Mouse (Mus musculus): Measurements from ENCODE around the gene Lhfpl5. TPM values are rescaled to one million over a fixed set of nuclear protein-coding genes. Genes with fewer than 3 reads are reported as not detected.

Lhfpl5 gene
- polyA plus RNA-seq, 1 experiment: 0.06 TPM

- TF ChIP-seq CEBPB (IDR thresholded peaks at IDR 0.05; ENCODE audit: low read depth) (no peak), MAX (IDR thresholded peaks at IDR 0.05) (no peak), CTCF (IDR thresholded peaks at IDR 0.05; ENCODE audit: control insufficient read depth, insufficient read depth, insufficient read length) (no peak), USF1 (IDR thresholded peaks at IDR 0.05; ENCODE audit: low read depth) (no peak), MYOG (IDR thresholded peaks at IDR 0.05; ENCODE audit: control insufficient read depth, extremely low read depth, insufficient read length) (no peak), MYOD1 (IDR thresholded peaks at IDR 0.05; ENCODE audit: control insufficient read depth, insufficient read length, low read depth) (no peak), FOSL1 (IDR thresholded peaks at IDR 0.05; ENCODE audit: insufficient read depth, low read length, poor library complexity, severe bottlenecking) (no peak)
- Histone ChIP-seq H3K4me3 (ENCODE audit: insufficient read depth, poor library complexity, severe bottlenecking) (no peak overlapping the region), H3ac (ENCODE audit: control insufficient read depth, insufficient read length, low read depth) (no peak overlapping the region), H3K36me3 (ENCODE audit: control insufficient read depth, insufficient read depth) (no peaks in the 10 kb centered on the region), H3K79me2 (ENCODE audit: control insufficient read depth, insufficient read depth) (no peaks in the 10 kb centered on the region), H3K27me3 (ENCODE audit: control insufficient read depth, insufficient read depth, insufficient read length) (peaks cover 23% of the 10 kb centered on the region), H3K79me3 (ENCODE audit: low read depth) (no peaks in the 10 kb centered on the region)
Measured at GRCm38 (mm10) chr17:28628248-28629124, 53.0 kb downstream of the Lhfpl5 start.

GRCm38 (mm10) chr17:28629125-28629524 lies 53.7 kb downstream of the Lhfpl5 start:
- Histone ChIP-seq H3ac (ENCODE audit: control insufficient read depth, insufficient read length, low read depth) (no peak overlapping the region), H3K27me3 (ENCODE audit: control insufficient read depth, insufficient read depth, insufficient read length) (peaks cover 25% of the 10 kb centered on the region), H3K4me3 (ENCODE audit: insufficient read depth, poor library complexity, severe bottlenecking) (no peak overlapping the region), H3K36me3 (ENCODE audit: control insufficient read depth, insufficient read depth) (no peaks in the 10 kb centered on the region), H3K79me3 (ENCODE audit: low read depth) (no peaks in the 10 kb centered on the region), H3K79me2 (ENCODE audit: control insufficient read depth, insufficient read depth) (no peaks in the 10 kb centered on the region)
- TF ChIP-seq FOSL1 (IDR thresholded peaks at IDR 0.05; ENCODE audit: insufficient read depth, low read length, poor library complexity, severe bottlenecking) (no peak), CTCF (IDR thresholded peaks at IDR 0.05; ENCODE audit: control insufficient read depth, insufficient read depth, insufficient read length) (no peak), MAX (IDR thresholded peaks at IDR 0.05) (no peak), CEBPB (IDR thresholded peaks at IDR 0.05; ENCODE audit: low read depth) (no peak), MYOG (IDR thresholded peaks at IDR 0.05; ENCODE audit: control insufficient read depth, extremely low read depth, insufficient read length) (no peak), USF1 (IDR thresholded peaks at IDR 0.05; ENCODE audit: low read depth) (no peak), MYOD1 (IDR thresholded peaks at IDR 0.05; ENCODE audit: control insufficient read depth, insufficient read length, low read depth) (no peak)

Small RNA genes lying within 50 kb of the gene (microRNA-seq; reads per million reads assigned to microRNA genes)
- gene Gm25195 (ENCODE audit: borderline microRNAs expressed) (not detected), gene Mir6969 (ENCODE audit: borderline microRNAs expressed) (not detected)

Other genes starting within 250 kb of the Lhfpl5 start
- gene Rpl10a, start 247.2 kb upstream of the Lhfpl5 start, polyA plus RNA-seq (2012; fragmentation: generic; extraction: Trizol): 3,499 TPM
- gene Tead3, start 224.8 kb upstream of the Lhfpl5 start, polyA plus RNA-seq (2012; fragmentation: generic; extraction: Trizol): 21.5 TPM
- gene Tulp1, start 210.4 kb upstream of the Lhfpl5 start, polyA plus RNA-seq (2012; fragmentation: generic; extraction: Trizol): 0.27 TPM
- gene Fkbp5, start 58.1 kb upstream of the Lhfpl5 start, polyA plus RNA-seq (2012; fragmentation: generic; extraction: Trizol): 24.4 TPM
- not detected for gene Armc12, start 44.8 kb upstream of the Lhfpl5 start, polyA plus RNA-seq (2012; fragmentation: generic; extraction: Trizol)
- not detected for gene Clpsl2, start 26.2 kb upstream of the Lhfpl5 start, polyA plus RNA-seq (2012; fragmentation: generic; extraction: Trizol)
- not detected for gene Clps, start 14.9 kb upstream of the Lhfpl5 start, polyA plus RNA-seq (2012; fragmentation: generic; extraction: Trizol)
- 29.0 TPM for gene Srpk1, start 47.1 kb downstream of the Lhfpl5 start, polyA plus RNA-seq (2012; fragmentation: generic; extraction: Trizol)
- not detected for gene Slc26a8, start 114.6 kb downstream of the Lhfpl5 start, polyA plus RNA-seq (2012; fragmentation: generic; extraction: Trizol)
- 36.7 TPM for gene Mapk14, start 115.7 kb downstream of the Lhfpl5 start, polyA plus RNA-seq (2012; fragmentation: generic; extraction: Trizol)
- gene AC170998.1, start 150.4 kb downstream of the Lhfpl5 start, polyA plus RNA-seq (2012; fragmentation: generic; extraction: Trizol): 0.15 TPM
- not detected for gene Mapk13, start 193.7 kb downstream of the Lhfpl5 start, polyA plus RNA-seq (2012; fragmentation: generic; extraction: Trizol)
- gene Brpf3, start 225.4 kb downstream of the Lhfpl5 start, polyA plus RNA-seq (2012; fragmentation: generic; extraction: Trizol): 10.8 TPM

Measured in C2C12 (cell line).